Mouse (Mus musculus) gastrocnemius, postnatal 25 days (tissue): ENCODE measurements around the gene Fbxl17. TPM values are rescaled to one million over a fixed set of nuclear protein-coding genes. Genes with fewer than 3 reads are reported as not detected.

Experiments
- DNase-seq: peaks from one replicate; pipeline ENCODE4 v3.0.0; 2022
- total RNA-seq, 2 experiments: library from RNA; stranded (reverse); gene quantifications; 1 replicate in 1 of 2; 2 replicates in 1 of 2; pipeline ENCODE4 v1.2.3; 2021

Gene Fbxl17
- total RNA-seq, 2 experiments from 2014 or later = 34.9 to 37.8 TPM

GRCm38 (mm10) chr17:63095017-63095416 is 404.8 kb downstream of the Fbxl17 start:
- DNase-seq = no peak

GRCm38 (mm10) chr17:63093184-63093583 is 406.6 kb downstream of the Fbxl17 start:
- no peak for DNase-seq

DNA sequence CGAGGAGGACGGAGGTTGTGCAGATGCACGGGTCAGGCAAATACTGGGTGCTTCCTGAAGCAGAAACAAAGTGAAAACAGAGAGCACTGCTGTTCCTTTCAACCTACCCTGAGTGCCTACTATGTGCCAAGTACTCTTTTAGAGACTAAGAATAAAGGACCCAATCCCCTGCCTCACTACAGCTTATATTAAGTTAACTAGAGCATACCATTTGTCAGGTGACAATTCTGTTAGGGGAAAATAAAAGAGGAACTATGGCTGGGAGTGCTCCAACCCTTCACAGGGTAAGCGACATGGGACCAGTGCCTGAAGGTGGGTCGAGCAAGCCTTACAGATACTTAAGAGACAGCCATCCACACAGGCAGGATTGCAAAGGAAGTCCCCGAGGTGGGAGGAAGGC is 407.0 kb downstream of the Fbxl17 start:
- no peak for DNase-seq

- no peak for DNase-seq
These were observed 409.7 kb downstream of the Fbxl17 start for GRCm38 (mm10) chr17:63090112-63090511.

GRCm38 (mm10) chr17:63087265-63087664 is 412.6 kb downstream of the Fbxl17 start:
- no peak for DNase-seq

DNA sequence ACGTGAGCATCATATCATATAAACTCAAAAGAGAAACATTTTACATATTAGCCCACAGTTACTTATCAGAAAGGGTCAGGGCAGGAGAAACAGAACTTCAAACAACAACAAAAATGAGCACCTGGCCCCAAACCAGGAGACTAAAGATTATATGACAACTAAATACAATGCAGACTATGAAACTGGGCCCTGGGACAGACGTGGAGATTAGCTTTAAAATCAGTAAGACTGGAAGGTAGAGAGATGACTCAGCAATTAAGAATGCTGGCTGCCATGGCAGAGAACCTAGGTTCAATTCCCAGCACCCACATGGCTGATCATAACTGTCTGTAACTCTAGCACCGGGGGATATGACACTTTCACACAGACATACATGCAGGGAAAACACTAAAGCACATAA is 413.3 kb downstream of the Fbxl17 start:
- no peak for DNase-seq

DNA sequence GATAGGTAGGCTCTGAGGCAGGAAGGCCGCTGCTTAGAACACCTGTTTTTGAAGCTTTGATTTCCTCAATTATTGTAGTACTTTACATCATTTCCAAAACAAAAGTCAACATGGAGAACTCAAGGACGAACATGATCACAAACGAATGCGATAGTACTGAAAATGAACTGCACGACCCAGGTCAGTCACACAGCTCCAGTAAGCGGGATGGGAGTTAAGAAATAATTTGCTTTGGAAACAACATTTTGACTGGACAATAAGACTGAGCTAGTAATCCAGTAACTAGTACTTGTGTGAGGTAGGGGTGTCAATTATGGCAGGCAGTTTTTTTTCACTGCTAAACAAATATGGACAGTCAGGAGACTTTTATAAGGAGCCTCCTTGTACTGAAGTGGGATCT is 414.6 kb downstream of the Fbxl17 start:
- DNase-seq = no peak

DNA sequence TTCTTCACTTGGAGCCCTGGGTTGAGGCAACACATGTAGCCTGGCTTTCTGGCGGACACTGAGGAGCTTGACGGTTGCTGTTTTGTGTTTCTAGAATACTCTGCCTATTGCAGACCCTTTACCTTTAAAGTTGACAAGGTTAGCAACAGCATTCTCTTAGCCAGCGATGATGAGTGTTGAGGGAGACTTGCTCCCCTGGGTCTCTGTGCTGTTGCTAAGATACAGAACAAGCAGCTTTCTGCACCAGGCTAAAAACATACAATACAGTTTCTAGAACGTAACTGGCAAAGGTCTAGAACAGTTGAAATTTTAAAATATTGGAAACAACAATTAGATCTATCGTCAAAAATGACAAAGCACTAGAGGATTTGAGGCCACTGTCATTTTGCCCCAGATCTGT is 420.7 kb downstream of the Fbxl17 start:
- DNase-seq = no peak

DNA sequence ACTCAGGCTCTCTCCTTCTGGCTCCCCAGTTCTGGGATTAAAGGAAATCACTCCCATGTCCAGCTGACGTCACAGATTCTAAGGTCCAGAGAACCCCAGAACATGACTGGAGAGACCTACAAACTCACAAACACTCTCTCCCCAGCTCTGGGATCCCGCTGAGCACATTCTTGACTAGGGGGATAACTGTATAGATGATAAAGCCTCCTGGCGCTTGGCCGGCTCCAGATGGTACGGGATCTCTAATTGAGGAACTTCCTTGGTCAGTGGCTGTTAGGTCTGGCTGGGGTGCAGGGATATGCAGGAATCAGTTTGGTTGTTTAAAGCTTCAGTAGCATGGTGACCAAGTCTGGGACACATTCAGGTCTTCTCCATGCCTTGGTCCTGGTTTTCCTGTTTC is 422.3 kb downstream of the Fbxl17 start:
- DNase-seq = no peak

DNA sequence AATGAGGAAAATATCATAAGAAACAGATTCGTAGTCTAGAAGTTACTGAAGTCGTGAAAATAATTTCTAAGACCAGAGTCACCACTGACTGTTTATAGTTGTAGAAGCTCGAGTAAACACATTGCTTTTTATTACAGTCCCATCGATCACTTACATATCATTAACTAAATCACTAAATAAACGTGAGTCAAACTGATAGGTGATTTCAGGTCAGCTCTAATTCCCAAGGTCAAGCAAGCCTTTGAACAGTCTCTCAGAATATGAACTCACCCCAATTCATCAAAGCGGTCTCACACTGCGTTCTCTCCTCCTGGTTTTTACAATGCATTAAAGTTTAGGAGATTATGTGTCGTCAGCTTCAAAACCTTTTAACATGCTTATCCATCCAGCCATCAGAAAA is 423.2 kb downstream of the Fbxl17 start:
- no peak for DNase-seq

DNA sequence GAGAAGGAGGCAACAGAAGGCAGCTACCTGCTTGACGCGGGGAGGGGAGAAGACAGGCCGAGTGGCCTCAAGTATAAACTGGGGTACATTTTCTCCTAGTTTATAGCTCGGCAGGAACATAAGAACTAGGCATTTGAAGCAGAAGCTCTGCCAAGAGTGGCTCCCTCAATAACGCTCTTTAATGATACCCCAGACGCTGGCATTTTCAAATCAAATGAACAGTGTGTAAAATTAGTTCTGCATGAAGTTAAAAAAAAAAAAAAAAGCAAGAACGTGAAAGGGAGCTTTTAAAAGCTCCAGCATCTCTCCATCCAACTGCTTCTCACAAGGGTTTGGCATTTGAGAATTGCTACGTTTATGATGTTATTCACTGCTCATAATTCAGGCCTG is 423.8 kb downstream of the Fbxl17 start:
- DNase-seq = no peak

DNA sequence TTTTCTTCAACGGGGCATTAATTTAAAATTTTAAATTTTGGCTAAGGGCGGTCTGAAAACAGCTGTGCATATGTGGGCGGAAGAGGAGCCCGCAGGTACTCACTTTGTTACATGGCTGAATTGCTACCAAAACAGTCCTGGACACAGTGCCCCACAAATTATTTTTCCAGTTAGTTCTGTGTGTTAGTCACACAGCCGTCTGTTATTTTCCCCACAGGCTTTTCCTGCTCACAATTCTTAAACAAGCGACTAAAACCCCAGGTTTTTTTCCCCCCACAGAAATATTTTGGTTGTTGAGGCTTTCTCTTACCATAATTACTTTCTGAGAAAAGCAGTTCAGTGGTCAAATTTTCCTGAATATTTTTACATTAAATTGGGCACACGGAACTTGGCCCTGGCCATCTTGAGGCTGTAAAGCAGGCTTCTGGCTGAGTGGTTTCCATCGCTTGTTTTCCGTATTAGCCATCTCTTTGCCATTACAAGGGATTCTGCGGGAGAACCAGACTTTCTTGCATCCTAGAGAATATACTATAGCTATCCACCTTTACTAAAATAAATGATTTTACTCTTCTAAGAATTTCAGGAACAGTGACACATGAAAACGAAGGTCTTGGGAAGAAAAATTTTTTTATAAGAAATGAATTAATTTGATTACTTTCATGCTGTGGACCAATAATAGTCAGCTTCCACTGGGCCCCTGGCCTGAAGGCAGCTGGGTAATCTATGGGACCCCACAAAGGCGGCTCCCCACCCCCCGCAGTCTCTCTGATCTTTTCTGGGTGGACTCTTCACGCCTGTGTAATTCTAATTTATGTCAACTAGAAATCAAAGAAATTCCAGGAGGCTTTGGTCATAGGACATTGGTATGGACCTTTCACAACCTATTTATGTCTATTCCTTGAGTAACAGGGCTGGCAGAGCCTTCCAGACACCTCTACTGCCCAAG is 424.5 kb downstream of the Fbxl17 start:
- no peak for DNase-seq

DNA sequence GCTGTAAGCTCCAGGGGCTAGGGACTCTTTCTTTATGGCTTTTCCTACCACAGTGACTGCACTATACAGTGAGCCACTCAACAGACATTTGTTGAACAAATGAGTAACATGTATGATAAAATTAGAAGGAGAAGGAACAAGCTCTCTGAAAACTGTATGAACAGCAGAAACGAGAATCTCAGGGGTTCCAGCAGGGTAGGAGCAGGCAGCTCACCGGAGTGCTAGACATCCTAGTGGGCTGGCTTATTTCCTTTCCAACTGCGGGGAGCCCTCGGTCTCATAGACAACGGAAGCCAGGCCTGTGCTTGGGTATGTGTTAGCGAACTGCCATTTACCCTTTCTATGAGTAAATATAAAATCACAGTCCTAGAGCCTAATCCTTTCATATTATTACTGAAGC is 426.5 kb downstream of the Fbxl17 start:
- DNase-seq = no peak

GRCm38 (mm10) chr17:63071134-63071923 is 428.5 kb downstream of the Fbxl17 start:
- no peak for DNase-seq

DNA sequence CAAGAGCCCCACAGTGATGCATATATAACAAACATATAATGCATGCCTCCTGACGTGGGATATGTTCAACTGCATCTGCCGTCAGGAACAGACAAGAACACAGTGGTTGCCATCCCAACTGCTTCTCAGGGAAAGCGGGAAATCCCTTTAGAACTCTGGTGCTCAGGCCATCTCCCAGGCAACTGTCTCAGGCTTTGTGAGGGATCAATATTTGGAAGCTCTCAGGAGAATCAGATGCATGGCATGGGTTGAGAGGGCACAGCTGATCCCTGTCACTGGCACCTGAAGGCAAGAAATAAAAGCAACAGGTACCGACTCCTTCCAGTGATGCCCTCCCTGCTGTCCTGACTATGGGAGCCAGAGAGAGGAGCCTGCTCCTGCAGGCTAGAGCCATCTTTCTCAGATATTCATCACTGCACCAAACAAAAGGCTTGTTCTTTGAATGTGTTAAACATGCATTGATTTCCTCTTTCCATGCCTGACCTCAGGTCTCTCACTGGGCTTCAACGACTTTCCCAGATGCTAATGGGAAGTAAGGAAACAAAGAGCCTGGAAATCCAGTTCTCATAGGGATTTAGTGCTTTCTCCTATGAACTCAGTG is 429.6 kb downstream of the Fbxl17 start:
- DNase-seq = no peak

DNA sequence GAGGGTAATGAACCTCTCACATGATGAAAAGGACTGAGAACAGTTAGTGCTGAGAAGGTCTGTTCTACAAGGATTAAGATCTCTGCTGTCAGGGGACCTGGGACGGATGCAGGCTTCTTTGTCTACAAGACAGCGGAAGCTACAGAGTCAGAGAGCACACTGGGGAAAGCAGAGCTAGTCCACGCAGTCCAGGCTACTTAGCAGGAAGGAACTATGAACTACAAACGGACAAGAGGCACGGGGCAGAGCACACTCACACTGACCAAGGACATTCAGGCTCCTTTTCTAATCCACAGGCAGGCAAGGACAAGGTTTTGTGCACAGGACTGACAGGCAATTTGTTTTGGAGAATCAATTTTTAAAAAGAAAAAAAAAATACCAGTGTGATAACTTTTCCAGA is 437.0 kb downstream of the Fbxl17 start:
- DNase-seq = no peak

GRCm38 (mm10) chr17:63061786-63062185 is 438.0 kb downstream of the Fbxl17 start:
- DNase-seq = no peak

- DNase-seq = no peak
These were observed 439.0 kb downstream of the Fbxl17 start for GRCm38 (mm10) chr17:63060814-63061213.

GRCm38 (mm10) chr17:63057740-63058388 is 442.0 kb downstream of the Fbxl17 start:
- no peak for DNase-seq

GRCm38 (mm10) chr17:63056976-63057375 is 442.8 kb downstream of the Fbxl17 start:
- DNase-seq = no peak

- no peak for DNase-seq
These were observed 446.5 kb downstream of the Fbxl17 start for GRCm38 (mm10) chr17:63053311-63053710.

DNA sequence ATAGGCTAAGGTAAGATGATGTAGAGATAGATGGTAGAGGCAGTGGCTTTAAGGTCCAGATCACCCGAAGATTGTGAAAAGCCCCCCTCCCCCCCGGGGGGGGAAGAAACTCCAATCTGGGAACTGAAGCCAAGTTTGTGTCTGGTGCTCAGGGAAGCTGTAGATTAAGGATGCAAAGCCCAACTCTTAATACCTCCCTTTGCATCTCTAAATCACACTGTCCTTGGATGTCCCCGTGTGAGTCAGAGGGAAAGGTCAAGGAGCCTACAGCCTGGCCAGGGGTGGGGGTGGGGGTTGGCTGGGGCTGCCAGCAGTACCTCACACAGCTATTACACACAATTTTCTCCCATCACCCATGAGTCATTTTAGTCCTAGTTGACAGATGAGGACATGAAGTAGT is 453.4 kb downstream of the Fbxl17 start:
- no peak for DNase-seq
